Mouse (Mus musculus) MEL (cell line): ENCODE measurements around the gene Erg. TPM values are rescaled to one million over a fixed set of nuclear protein-coding genes. Genes with fewer than 3 reads are reported as not detected.

Source experiments
- DNase-seq: peaks from one replicate; pipeline ENCODE4 v3.0.0; 2011; ENCODE audit warnings: low read depth, low spot score
- H3K27ac ChIP-seq: 2 replicates; pipeline ENCODE4 v1.5.1; 2012; ENCODE audit warnings: low read depth, mild to moderate bottlenecking, control low read depth, low read length, moderate library complexity; ENCODE audit not compliant: control insufficient read depth
- H3K27me3 ChIP-seq, 2 experiments: fragments of 150-350 bp in 1 of 2; sonication (generic) in 1 of 2; 2 replicates each; pipeline ENCODE4 v1.6.1; 2012; ENCODE audit warnings: low read length in 2 of 2, mild to moderate bottlenecking in 2 of 2, improper control_type of control experiment in 1 of 2, moderate library complexity in 1 of 2; ENCODE audit not compliant: insufficient read depth in 2 of 2, control insufficient read depth in 1 of 2
- H3K36me3 ChIP-seq, 2 experiments: 2 replicates each; pipeline ENCODE4 v1.6.1; 2012 to 2014; ENCODE audit warnings: low read length in 2 of 2, improper control_type of control experiment in 1 of 2, inconsistent platforms in 1 of 2, mild to moderate bottlenecking in 1 of 2; ENCODE audit not compliant: insufficient read depth in 2 of 2, control insufficient read depth in 1 of 2
- H3K4me1 ChIP-seq, 2 experiments: fragments of 150-350 bp in 1 of 2; sonication (generic) in 1 of 2; 2 replicates each; pipeline ENCODE4 v1.6.1; 2012; ENCODE audit warnings: low read length in 2 of 2, improper control_type of control experiment in 1 of 2, mild to moderate bottlenecking in 1 of 2; ENCODE audit not compliant: insufficient read depth in 2 of 2, control insufficient read depth in 1 of 2
- H3K4me3 ChIP-seq, 2 experiments: fragments of 150-350 bp in 1 of 2; sonication (generic) in 1 of 2; 2 replicates each; pipeline ENCODE4 v1.5.1; 2012; ENCODE audit warnings: low read depth in 2 of 2, low read length in 2 of 2, mild to moderate bottlenecking in 2 of 2, moderate library complexity in 2 of 2, control low read depth in 1 of 2, improper control_type of control experiment in 1 of 2; ENCODE audit not compliant: control insufficient read depth in 1 of 2, insufficient read depth in 1 of 2
- H3K79me2 ChIP-seq: 2 replicates; pipeline ENCODE4 v1.6.1; 2012; ENCODE audit warnings: mild to moderate bottlenecking, low read length, moderate library complexity; ENCODE audit not compliant: control insufficient read depth, poor library complexity, insufficient read depth
- H3K9ac ChIP-seq: 2 replicates; pipeline ENCODE4 v1.6.1; 2012; ENCODE audit warnings: low read depth, mild to moderate bottlenecking, control low read depth, low read length, moderate library complexity; ENCODE audit not compliant: control insufficient read depth, poor library complexity, severe bottlenecking
- H3K9me3 ChIP-seq: fragments of 150-350 bp; sonication (generic); replicated peaks from 2 replicates; pipeline ENCODE4 v1.6.1; 2012; ENCODE audit warnings: mild to moderate bottlenecking, low read length, improper control_type of control experiment, moderate library complexity; ENCODE audit not compliant: insufficient read depth
- BHLHE40 ChIP-seq: IDR thresholded peaks from 2 replicates; pipeline ENCODE4 v1.6.1; 2012; ENCODE audit warnings: low read depth, mild to moderate bottlenecking, inconsistent platforms, low read length, improper control_type of control experiment, borderline replicate concordance
- CHD2 ChIP-seq: IDR thresholded peaks from 2 replicates; pipeline ENCODE4 v1.6.1; 2011; ENCODE audit warnings: low read length, improper control_type of control experiment
- CTCF ChIP-seq, 3 experiments: IDR thresholded peaks in 2 of 3; conservative IDR thresholded peaks in 1 of 3; 2 replicates each; pipeline ENCODE4 v1.5.1; 2011 to 2012; ENCODE audit warnings: low read length in 3 of 3, low read depth in 2 of 3, mild to moderate bottlenecking in 2 of 3, improper control_type of control experiment in 1 of 3, inconsistent platforms in 1 of 3, mixed read lengths in 1 of 3, moderate library complexity in 1 of 3; ENCODE audit not compliant: control insufficient read depth in 1 of 3, insufficient read depth in 1 of 3, poor library complexity in 1 of 3, severe bottlenecking in 1 of 3
- ETS1 ChIP-seq: IDR thresholded peaks from 2 replicates; pipeline ENCODE4 v1.6.1; 2012; ENCODE audit warnings: low read depth, mild to moderate bottlenecking, inconsistent platforms, low read length, improper control_type of control experiment, moderate library complexity
- GABPA ChIP-seq: IDR thresholded peaks from 2 replicates; pipeline ENCODE4 v1.6.1; 2012; ENCODE audit warnings: low read depth, mild to moderate bottlenecking, inconsistent platforms, low read length, improper control_type of control experiment, moderate library complexity
- MAZ ChIP-seq: IDR thresholded peaks from 2 replicates; pipeline ENCODE4 v1.6.1; 2012; ENCODE audit warnings: low read depth, mild to moderate bottlenecking, inconsistent platforms, low read length, improper control_type of control experiment
- MEF2A ChIP-seq: IDR thresholded peaks from 2 replicates; pipeline ENCODE4 v1.6.1; 2014; ENCODE audit warnings: low read depth, mild to moderate bottlenecking, inconsistent platforms, low read length, improper control_type of control experiment; ENCODE audit not compliant: poor library complexity, insufficient replicate concordance, severe bottlenecking; ENCODE audit errors: extremely low read depth
- MYC ChIP-seq: IDR thresholded peaks from 2 replicates; pipeline ENCODE4 v1.6.1; 2011; ENCODE audit warnings: low read depth, mild to moderate bottlenecking, low read length, improper control_type of control experiment, moderate library complexity
- NELFE ChIP-seq: IDR thresholded peaks from 2 replicates; pipeline ENCODE4 v1.6.1; 2011; ENCODE audit warnings: low read depth, low read length, improper control_type of control experiment
- POLR2AphosphoS2 ChIP-seq: IDR thresholded peaks from 2 replicates; pipeline ENCODE4 v1.6.1; 2011; ENCODE audit warnings: low read length, improper control_type of control experiment
- POLR2AphosphoS5 ChIP-seq: IDR thresholded peaks from 2 replicates; pipeline ENCODE4 v1.6.1; 2012; ENCODE audit warnings: low read depth, borderline replicate concordance, mild to moderate bottlenecking, inconsistent platforms, low read length, moderate library complexity, mixed read lengths
- RAD21 ChIP-seq: IDR thresholded peaks from 2 replicates; pipeline ENCODE4 v1.6.1; 2011; ENCODE audit warnings: mild to moderate bottlenecking, low read depth, low read length, improper control_type of control experiment
- RCOR1 ChIP-seq: IDR thresholded peaks from 2 replicates; pipeline ENCODE4 v1.6.1; 2012; ENCODE audit warnings: low read depth, mild to moderate bottlenecking, inconsistent platforms, low read length, improper control_type of control experiment
- SMC3 ChIP-seq: IDR thresholded peaks from 2 replicates; pipeline ENCODE4 v1.6.1; 2011; ENCODE audit warnings: low read depth, low read length, improper control_type of control experiment
- USF1 ChIP-seq: IDR thresholded peaks from 2 replicates; pipeline ENCODE4 v1.6.1; 2014; ENCODE audit warnings: low read depth, mild to moderate bottlenecking, inconsistent platforms, low read length, improper control_type of control experiment, moderate library complexity
- ZC3H11A ChIP-seq: IDR thresholded peaks from 2 replicates; pipeline ENCODE4 v1.6.1; 2012; ENCODE audit warnings: low read depth, mild to moderate bottlenecking, inconsistent platforms, low read length, improper control_type of control experiment
- polyA plus RNA-seq, 2 experiments: library from polyadenylated mRNA; stranded (reverse) in 1 of 2; unstranded in 1 of 2; fragments of >175 nt in 1 of 2; fragments of >200 nt in 1 of 2; gene quantifications; 2 replicates each; pipeline versions ENCODE4 v1.2.1 to v1.2.4; 2012; ENCODE audit warnings: low replicate concordance in 2 of 2, low read depth in 1 of 2; ENCODE audit not compliant: insufficient read length in 2 of 2, insufficient read depth in 1 of 2, missing spikeins in 1 of 2
- total RNA-seq: library from RNA; depleted of rRNA; stranded (reverse); fragments of 300-350 nt; gene quantifications from 2 replicates; pipeline ENCODE4 v1.2.3, GENCODE M21; 2012

Gene Erg
- total and polyA plus RNA-seq, 3 experiments = 0.11 to 0.27 TPM; not detected in 1

GRCm38 (mm10) chr16:95469262-95470139 lies 116.9 kb downstream of the Erg start:
- no peak for DNase-seq
- TF ChIP-seq ETS1 = no peak
- TF ChIP-seq MAZ = no peak
- TF ChIP-seq USF1 = no peak
- no peak for TF ChIP-seq GABPA
- TF ChIP-seq CHD2 = no peak
- no peak for TF ChIP-seq POLR2AphosphoS5
- TF ChIP-seq NELFE = no peak
- TF ChIP-seq BHLHE40 = no peak
- TF ChIP-seq, all 39 proteins: peak for 0
- H3K9me3 ChIP-seq = no peaks in the 10 kb centered on the region
- no peak overlapping the region for H3K27ac ChIP-seq
- no peak overlapping the region for H3K9ac ChIP-seq
- H3K36me3 ChIP-seq = peaks cover 0 to 9% of the 10 kb centered on the region in 2 experiments; a peak in 2 of 4 replicates
- H3K79me2 ChIP-seq = no peaks in the 10 kb centered on the region
- no peaks in the 10 kb centered on the region for H3K27me3 ChIP-seq
- peaks cover 13% of the 10 kb centered on the region in 2 experiments for H3K4me1 ChIP-seq
- H3K4me3 ChIP-seq = no peak overlapping the region

- Histone ChIP-seq H3K4me1 (peaks cover 0 to 3% of the 10 kb centered on the region in 2 experiments; a peak in 1 of 4 replicates), H3K9ac (no peak overlapping the region), H3K27me3 (no peaks in the 10 kb centered on the region), H3K9me3 (no peaks in the 10 kb centered on the region), H3K4me3 (no peak overlapping the region), H3K27ac (no peak overlapping the region), H3K79me2 (no peaks in the 10 kb centered on the region), H3K36me3 (no peaks in the 10 kb centered on the region)
- no peak for DNase-seq
- TF ChIP-seq MYC = no peak
These were observed 118.5 kb downstream of the Erg start for GRCm38 (mm10) chr16:95467893-95468292.

- TF ChIP-seq RAD21 (peak; percentile 61), GABPA (no peak), BHLHE40 (no peak), MEF2A (no peak), POLR2AphosphoS2 (no peak), SMC3 (peak; percentile 57), CTCF (IDR thresholded peaks at IDR 0.05 in 2 of 3, conservative IDR thresholded peaks at IDR 0.05 in 1 of 3; ENCODE audit: control insufficient read depth in 1 of 3, insufficient read depth in 1 of 3, low read depth in 2 of 3, low read length in 3 of 3, poor library complexity in 1 of 3, severe bottlenecking in 1 of 3) (peak; percentile 20 to 61 (median 23); a peak in 2 of 6 replicates), ZC3H11A (peak; percentile 70), RCOR1 (no peak)
- Histone ChIP-seq H3K4me3 (no peak overlapping the region), H3K79me2 (no peaks in the 10 kb centered on the region), H3K9ac (no peak overlapping the region), H3K9me3 (no peaks in the 10 kb centered on the region), H3K4me1 (peaks cover 0 to 3% of the 10 kb centered on the region in 2 experiments; a peak in 1 of 4 replicates), H3K27ac (no peak overlapping the region), H3K36me3 (no peaks in the 10 kb centered on the region), H3K27me3 (no peaks in the 10 kb centered on the region)
- DNase-seq = no peak
These were observed 119.8 kb downstream of the Erg start for GRCm38 (mm10) chr16:95466548-95466947.
